Mouse (Mus musculus) neural tube, embryonic 14.5 days (tissue): ENCODE measurements around the gene Timm44. TPM values are rescaled to one million over a fixed set of nuclear protein-coding genes. Genes with fewer than 3 reads are reported as not detected.

Experiments
- ATAC-seq: fragments of 200-750 bp; cut with Nextera tagmentation; 2 replicates; pipeline ENCODE4 v1.8.0; 2017; ENCODE audit warnings: low read depth, mild to moderate bottlenecking, moderate TSS enrichment, moderate library complexity
- H3K27ac ChIP-seq: fragments of 300-500 bp; sonication (generic); 2 replicates; pipeline ENCODE4 v1.5.1; 2014; ENCODE audit warnings: low read depth, mild to moderate bottlenecking, control low read depth, low read length, moderate library complexity, mixed read lengths
- H3K27me3 ChIP-seq: fragments of 300-500 bp; sonication (generic); 2 replicates; pipeline ENCODE4 v1.6.1; 2014; ENCODE audit warnings: low read length; ENCODE audit not compliant: control insufficient read depth, insufficient read depth
- H3K36me3 ChIP-seq: fragments of 300-500 bp; sonication (generic); 2 replicates; pipeline ENCODE4 v1.6.1; 2014; ENCODE audit warnings: low read length, mixed read lengths; ENCODE audit not compliant: control insufficient read depth, insufficient read depth
- H3K4me1 ChIP-seq: fragments of 300-500 bp; sonication (generic); 2 replicates; pipeline ENCODE4 v1.6.1; 2014; ENCODE audit warnings: low read length; ENCODE audit not compliant: control insufficient read depth, insufficient read depth
- H3K4me2 ChIP-seq: fragments of 300-500 bp; sonication (generic); 2 replicates; pipeline ENCODE4 v1.6.1; 2014; ENCODE audit warnings: mild to moderate bottlenecking, low read depth, low read length, control low read depth
- H3K4me3 ChIP-seq: fragments of 300-500 bp; sonication (generic); 2 replicates; pipeline ENCODE4 v1.5.1; 2014; ENCODE audit warnings: low read depth, low read length, control low read depth, mixed read lengths
- H3K9ac ChIP-seq: fragments of 300-500 bp; sonication (generic); replicated peaks from 2 replicates; pipeline ENCODE4 v1.6.1; 2014; ENCODE audit warnings: low read depth, mild to moderate bottlenecking, control low read depth, low read length, mixed read lengths
- H3K9me3 ChIP-seq: fragments of 300-500 bp; sonication (generic); 2 replicates; pipeline ENCODE4 v1.6.1; 2016; ENCODE audit warnings: low read length; ENCODE audit not compliant: control insufficient read depth
- WGBS: fragments of 180-500 bp; shearing (Covaris S2); extraction: QIAGEN DNeasy Blood & Tissue Kit; methylation state at CpG from one replicate; pipeline ENCODE4 v1.1.7; 2014; 5-methylcytosine and 5-hydroxymethylcytosine counted together
- polyA plus RNA-seq: library from polyadenylated mRNA; unstranded; fragments of >200 nt; fragmentation: Nextera tagmentation; extraction: Ambion mirVana; gene quantifications from 2 replicates; pipeline ENCODE4 v1.2.1, GENCODE M21; 2014

Timm44 gene
- 52.2 and 52.3 TPM in 2 replicates for polyA plus RNA-seq

DNA sequence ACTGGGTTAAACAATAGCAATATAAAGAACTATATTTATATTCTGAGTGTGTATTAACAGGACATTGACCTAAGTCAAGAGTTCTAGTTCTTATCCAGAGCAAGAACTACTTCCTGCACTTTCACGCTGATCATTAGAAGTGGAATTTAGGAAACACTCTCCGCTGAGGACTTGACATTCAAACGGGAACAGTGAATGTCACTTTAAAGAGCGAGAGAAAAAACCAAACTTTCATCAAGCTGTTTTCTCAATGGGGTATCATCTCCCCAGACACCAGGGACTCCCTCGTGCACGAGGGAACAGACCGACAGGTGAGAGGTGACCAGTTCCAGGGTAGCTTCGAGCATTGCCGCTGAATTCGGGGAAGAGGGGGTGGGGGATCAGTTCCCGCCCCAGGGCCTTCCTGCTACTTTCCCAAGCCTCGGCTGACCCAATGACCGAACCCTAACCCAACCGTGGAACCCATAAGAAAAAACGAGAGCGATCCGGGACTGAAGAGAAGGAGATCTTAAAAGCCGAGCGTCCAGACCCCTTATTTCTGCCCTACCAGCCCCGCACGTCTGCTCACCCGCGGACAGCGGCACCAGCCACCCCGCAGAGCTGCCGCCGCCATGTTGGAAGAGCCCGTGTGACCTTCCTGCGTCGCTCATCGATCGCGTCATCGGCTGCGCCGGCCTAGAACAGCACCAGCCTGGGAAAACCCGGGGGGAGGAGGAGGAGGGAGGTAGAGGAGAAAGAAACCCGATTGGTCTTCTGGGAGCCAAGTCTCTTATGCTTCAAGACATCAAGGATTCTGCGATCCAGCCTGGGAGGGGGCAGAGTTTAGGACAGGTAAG lies at the start of gene Timm44:
Gene Timm44 (minus strand): TSS at position 639 of the 836 bp plus-strand sequence.
- H3K4me1 ChIP-seq: peaks cover 5% of the 10 kb centered on the region
- no peaks in the 10 kb centered on the region for H3K27me3 ChIP-seq
- peak within 1 kb of the TSS; percentile 82 for H3K27ac ChIP-seq
- peak; percentile 97 for ATAC-seq
- peaks cover 6% of the 10 kb centered on the region; the same call in 1 of the 2 replicates for H3K36me3 ChIP-seq
- H3K9me3 ChIP-seq: no peaks in the 10 kb centered on the region
- H3K4me3 ChIP-seq: peak within 1 kb of the TSS; percentile 76
- peak within 1 kb of the TSS; percentile 83 for H3K4me2 ChIP-seq
- H3K9ac ChIP-seq: peak within 1 kb of the TSS; percentile 74
- WGBS: under 1% methylated on average over 39 of the region's 39 CpGs

DNA sequence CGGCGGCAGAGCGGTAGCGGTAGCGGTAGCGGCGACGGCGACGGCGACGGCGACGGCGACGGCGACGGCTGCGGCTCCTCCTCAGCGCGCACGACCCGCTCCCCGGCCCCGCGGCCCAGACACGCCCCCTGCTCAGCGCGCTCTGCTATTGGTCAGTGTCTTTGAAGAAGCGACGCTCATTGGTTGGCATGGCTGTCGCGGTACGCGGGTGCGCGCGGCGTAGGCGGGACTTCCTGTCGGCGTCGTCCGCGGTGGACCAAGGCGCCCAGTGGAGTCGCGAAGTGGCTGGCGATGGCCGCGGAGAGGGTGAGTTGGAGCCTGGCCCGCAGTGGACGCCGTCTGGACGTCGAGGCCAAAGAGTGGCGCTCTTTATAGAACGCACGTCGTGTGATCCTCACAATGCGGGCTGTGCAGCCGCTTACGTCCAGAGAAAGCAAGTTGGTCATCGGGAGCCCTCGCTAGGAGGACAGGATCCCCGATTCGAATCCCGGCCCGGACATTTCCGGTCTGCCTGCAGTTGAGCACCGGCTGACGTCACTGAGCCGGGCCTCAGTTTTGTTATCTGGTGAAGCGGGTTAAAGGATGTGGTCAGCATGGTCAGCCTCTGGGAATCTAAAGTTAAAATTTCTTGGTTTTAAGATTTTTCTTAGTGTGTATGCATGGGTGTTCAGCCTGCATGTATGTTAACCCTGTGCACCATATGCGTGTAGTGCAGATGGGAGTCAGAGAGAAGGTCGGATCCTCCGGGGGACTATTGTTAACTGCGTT lies 49.5 kb upstream of the Timm44 start, which contains the start of the genes Ccl25 and Elavl1:
Gene Ccl25 (plus strand): TSS at position 228 of the 768 bp plus-strand sequence.
Gene Elavl1 (minus strand): TSS at position 431 of the 768 bp plus-strand sequence.
- Histone ChIP-seq H3K9me3 (no peaks in the 10 kb centered on the region), H3K27me3 (0 out of 2 replicates have a peak, but pooled peaks cover 3% of the 10 kb centered on the region), H3K4me3 (peak within 1 kb of the TSS; percentile 98), H3K4me2 (peak within 1 kb of the TSS; percentile 97), H3K4me1 (peaks cover 20% of the 10 kb centered on the region), H3K27ac (peak within 1 kb of the TSS; percentile 87), H3K36me3 (peaks cover 21% of the 10 kb centered on the region), H3K9ac (peak within 1 kb of the TSS; percentile 96)
- peak; percentile 99 for ATAC-seq
- WGBS: 1% methylated on average over 56 of the region's 78 CpGs

DNA sequence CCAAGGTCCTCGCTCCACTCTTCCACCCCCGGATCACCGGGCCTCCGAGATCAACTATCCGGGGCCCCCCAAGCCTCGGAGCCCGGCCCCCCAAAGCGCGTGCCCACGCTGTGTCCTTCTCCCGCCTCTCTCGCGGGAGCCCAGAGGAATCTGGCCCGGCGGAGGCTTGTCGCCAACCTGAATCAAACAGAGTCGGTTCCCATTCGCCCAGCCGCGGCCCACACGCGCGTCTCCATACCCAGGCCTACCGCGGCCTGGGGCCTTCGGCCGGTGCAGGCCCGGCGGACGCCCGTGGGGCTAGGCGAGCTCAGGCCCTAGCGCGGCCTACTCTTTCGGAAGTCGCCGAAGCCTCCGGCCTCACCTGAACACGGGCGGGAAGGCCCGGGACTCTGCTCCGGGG lies 48.8 kb upstream of the Timm44 start:
- ATAC-seq: peak; percentile 73
- Histone ChIP-seq H3K4me3 (peak overlapping the region; percentile 98), H3K36me3 (peaks cover 22% of the 10 kb centered on the region), H3K27ac (peak overlapping the region; percentile 87), H3K9me3 (no peaks in the 10 kb centered on the region), H3K9ac (peak overlapping the region; percentile 96), H3K4me1 (peaks cover 20% of the 10 kb centered on the region), H3K27me3 (0 out of 2 replicates have a peak, but pooled peaks cover 3% of the 10 kb centered on the region), H3K4me2 (peak overlapping the region; percentile 97)
- under 1% methylated on average over 42 of the region's 42 CpGs for WGBS

DNA sequence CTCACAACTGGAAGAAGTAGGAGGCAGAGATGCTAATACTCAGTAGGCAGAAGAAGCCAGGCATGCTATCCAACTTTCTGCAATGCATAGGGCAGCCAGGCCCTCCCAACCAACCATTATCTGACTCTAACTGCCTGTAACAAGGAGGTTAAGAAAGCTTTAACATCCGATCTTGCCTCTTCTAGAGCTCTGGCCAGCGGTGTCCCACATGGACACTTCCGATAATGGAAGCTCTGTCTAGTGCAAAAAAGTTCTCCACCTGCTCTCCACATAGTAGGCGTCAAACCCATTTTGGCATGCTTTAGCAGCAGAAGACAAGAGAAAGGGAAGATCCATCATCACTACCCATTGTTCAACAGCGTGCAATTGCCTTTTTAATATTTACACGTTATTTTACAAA lies 48.2 kb upstream of the Timm44 start:
- H3K9ac ChIP-seq: peak overlapping the region; percentile 96
- ATAC-seq: no peak
- WGBS: 6% methylated on average over 6 of the region's 6 CpGs
- H3K27me3 ChIP-seq: 0 out of 2 replicates have a peak, but pooled peaks cover 3% of the 10 kb centered on the region
- no peak overlapping the region for H3K27ac ChIP-seq
- no peaks in the 10 kb centered on the region for H3K9me3 ChIP-seq
- peaks cover 20% of the 10 kb centered on the region for H3K4me1 ChIP-seq
- peaks cover 17% of the 10 kb centered on the region for H3K36me3 ChIP-seq
- H3K4me2 ChIP-seq: peak overlapping the region; percentile 97
- peak overlapping the region; percentile 98 for H3K4me3 ChIP-seq

DNA sequence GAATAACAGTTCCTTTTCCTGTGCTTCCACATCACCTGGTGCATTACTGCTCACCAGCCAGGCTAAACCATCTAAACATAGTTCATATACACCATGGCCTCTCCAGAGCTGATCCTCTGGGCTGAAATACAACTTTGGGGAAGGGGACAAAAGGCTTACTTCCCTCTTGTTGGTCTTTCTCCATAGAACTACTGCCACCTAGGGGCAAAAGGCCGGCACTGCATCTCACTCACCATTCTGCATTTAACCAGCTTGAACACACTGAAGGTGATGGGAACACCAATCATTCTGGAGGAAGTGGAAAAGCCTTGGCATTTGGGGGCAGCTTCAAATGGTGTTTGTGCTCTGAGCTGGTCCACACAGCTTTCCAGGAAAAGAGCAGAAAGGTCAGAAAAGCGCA lies 46.8 kb upstream of the Timm44 start:
- Histone ChIP-seq H3K27me3 (0 out of 2 replicates have a peak, but pooled peaks cover 3% of the 10 kb centered on the region), H3K9ac (no peak overlapping the region), H3K27ac (no peak overlapping the region), H3K4me2 (no peak overlapping the region), H3K36me3 (peaks cover 4% of the 10 kb centered on the region; the same call in 1 of the 2 replicates), H3K4me1 (peaks cover 20% of the 10 kb centered on the region), H3K4me3 (no peak overlapping the region), H3K9me3 (no peaks in the 10 kb centered on the region)
- ATAC-seq: no peak
- 38% methylated on average over 2 of the region's 2 CpGs for WGBS

DNA sequence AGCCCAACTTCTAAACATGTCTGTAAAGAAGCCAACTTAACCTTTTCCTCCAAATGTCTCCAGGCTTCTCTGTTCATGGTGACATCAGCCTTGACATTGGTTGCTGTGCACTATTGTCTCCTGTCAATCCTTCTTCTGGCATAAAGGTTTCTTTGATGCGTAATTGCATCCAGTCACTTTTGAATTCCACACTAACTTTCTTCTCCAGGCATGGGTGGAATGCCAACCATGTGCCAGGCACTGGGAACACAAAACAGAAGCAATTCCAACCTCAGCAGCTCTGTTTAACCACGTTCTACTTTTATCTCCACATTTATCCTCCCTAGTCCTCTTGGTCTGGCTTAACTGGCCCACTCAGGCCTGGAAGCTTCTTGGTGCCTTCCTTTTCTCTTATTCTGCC lies 45.3 kb upstream of the Timm44 start:
- Histone ChIP-seq H3K27ac (no peak overlapping the region), H3K36me3 (peaks cover 4% of the 10 kb centered on the region; the same call in 1 of the 2 replicates), H3K27me3 (0 out of 2 replicates have a peak, but pooled peaks cover 3% of the 10 kb centered on the region), H3K9me3 (no peaks in the 10 kb centered on the region), H3K9ac (no peak overlapping the region), H3K4me3 (no peak overlapping the region), H3K4me2 (no peak overlapping the region), H3K4me1 (peaks cover 16% of the 10 kb centered on the region)
- 84% methylated on average over 2 of the region's 2 CpGs for WGBS
- no peak for ATAC-seq

DNA sequence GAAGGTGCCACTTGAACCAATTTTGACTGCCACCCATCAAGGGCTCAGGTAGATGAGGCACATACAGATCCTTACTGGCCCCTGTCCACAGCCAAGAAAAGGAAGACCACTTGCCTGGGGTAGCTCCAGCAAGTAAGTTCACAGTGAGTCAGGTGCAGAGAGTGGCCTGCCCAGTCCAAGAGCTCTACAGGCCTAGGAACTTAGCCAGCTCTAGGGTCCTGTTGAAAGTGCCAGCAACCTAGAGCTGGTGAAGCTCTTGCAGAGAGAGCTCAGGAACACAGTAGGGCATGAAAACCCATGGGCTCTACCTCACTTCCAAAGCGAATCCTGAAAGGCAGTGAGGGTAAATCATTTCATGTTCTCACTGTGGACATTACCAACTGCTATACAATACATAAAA lies 44.7 kb upstream of the Timm44 start:
- 100% methylated on average over 1 of the region's 1 CpGs for WGBS

DNA sequence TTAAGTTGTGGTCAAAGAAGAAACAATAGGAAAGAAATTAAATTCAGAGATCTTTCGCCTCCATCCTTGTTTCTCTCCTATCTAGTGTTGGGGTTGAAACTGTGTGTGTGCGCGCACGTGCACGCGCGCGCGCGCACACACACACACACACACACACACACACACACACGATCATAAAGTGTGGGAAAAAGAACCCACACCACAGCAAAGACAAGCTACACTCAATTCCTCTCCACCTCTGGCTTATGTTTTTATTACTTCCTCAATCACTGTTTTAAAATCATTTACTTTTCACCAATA lies 43.8 kb upstream of the Timm44 start:
- H3K27ac ChIP-seq: no peak overlapping the region
- H3K9ac ChIP-seq: no peak overlapping the region
- H3K9me3 ChIP-seq: no peaks in the 10 kb centered on the region
- peaks cover 4% of the 10 kb centered on the region; the same call in 1 of the 2 replicates for H3K36me3 ChIP-seq
- H3K27me3 ChIP-seq: 0 out of 2 replicates have a peak, but pooled peaks cover under 1% of the 10 kb centered on the region
- H3K4me2 ChIP-seq: no peak overlapping the region
- no peak for ATAC-seq
- WGBS: 97% methylated on average over 11 of the region's 11 CpGs
- H3K4me3 ChIP-seq: no peak overlapping the region
- H3K4me1 ChIP-seq: peaks cover 12% of the 10 kb centered on the region

More for the DNA sequence above, 44.7 kb upstream of the Timm44 start:
- Histone ChIP-seq H3K4me2 (no peak overlapping the region), H3K27ac (no peak overlapping the region), H3K36me3 (peaks cover 4% of the 10 kb centered on the region; the same call in 1 of the 2 replicates), H3K9ac (no peak overlapping the region), H3K4me3 (no peak overlapping the region), H3K9me3 (no peaks in the 10 kb centered on the region), H3K4me1 (peaks cover 12% of the 10 kb centered on the region), H3K27me3 (0 out of 2 replicates have a peak, but pooled peaks cover 3% of the 10 kb centered on the region)
- no peak for ATAC-seq
